Mouse (Mus musculus): ENCODE measurements around the gene Aurkb.
"Not testable (repeated sequence)": the region's sequence is repeated elsewhere in the genome, so short reads cannot be mapped to it uniquely, and the experiment has no call there.

Aurkb gene

GRCm38 (mm10) chr11:69081613-69082012 is 36.2 kb downstream of the Aurkb start:
- DNase-seq, result no peak

DNA sequence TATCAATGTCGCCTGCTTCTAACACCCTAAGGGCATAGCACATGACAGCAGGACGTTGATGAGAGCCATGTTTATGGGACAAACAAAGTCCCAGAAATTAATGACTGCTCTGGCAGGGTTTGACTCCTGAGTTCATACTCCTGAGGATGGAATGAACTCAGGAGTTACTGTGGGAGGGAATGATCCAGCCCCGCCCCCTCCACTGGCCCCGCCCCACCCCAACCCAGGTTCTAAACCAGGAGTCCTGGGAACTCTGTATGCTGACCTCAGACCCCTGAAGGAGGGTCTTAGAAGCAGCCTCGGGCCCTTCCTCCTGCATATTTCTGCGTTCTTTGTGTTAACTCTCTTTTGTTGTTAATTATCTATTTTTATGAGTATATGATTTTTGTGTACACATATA is 40.2 kb downstream of the Aurkb start:
- no peak for DNase-seq

DNA sequence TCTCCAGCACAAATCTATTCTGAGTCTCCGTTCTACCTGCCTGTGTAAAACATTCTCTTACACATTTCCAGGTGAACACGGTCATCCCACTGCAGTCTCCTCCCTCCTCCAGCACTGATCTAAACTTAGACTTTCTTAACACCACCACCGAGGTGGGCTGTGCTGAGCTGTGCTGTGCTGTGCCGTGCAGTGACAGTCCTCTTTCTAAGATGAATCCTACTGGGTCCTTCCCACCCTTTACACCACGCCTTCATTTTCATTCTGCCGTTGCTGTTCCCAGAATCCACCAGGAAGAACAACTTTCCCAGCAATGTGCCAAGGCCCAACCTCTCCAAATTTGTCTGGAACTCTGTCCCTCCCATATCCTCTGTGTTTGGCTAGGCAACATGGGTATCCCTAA is 40.9 kb downstream of the Aurkb start:
- DNase-seq, result no peak

GRCm38 (mm10) chr11:69087082-69087481 is 41.6 kb downstream of the Aurkb start:
- DNase-seq, result no peak

DNA sequence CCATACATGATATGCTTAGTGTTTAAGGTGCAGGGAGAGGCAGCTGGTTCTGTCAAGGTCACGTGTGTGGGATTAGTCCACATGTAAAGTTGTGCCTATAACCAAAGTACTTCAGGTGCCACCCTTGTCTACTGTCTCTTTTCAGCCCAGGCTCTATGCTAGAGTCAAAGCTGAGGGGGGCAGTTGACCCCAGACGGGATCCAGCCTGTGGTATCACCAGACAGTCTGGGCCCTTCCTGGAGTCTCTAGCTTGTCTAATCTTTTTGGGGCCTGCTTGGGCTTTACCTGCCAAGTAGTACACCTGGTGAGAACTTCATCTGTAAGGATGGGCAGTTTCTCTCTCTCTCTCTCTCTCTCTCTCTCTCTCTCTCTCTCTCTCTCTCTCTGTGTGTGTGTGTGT is 42.1 kb downstream of the Aurkb start:
- no peak for DNase-seq

DNA sequence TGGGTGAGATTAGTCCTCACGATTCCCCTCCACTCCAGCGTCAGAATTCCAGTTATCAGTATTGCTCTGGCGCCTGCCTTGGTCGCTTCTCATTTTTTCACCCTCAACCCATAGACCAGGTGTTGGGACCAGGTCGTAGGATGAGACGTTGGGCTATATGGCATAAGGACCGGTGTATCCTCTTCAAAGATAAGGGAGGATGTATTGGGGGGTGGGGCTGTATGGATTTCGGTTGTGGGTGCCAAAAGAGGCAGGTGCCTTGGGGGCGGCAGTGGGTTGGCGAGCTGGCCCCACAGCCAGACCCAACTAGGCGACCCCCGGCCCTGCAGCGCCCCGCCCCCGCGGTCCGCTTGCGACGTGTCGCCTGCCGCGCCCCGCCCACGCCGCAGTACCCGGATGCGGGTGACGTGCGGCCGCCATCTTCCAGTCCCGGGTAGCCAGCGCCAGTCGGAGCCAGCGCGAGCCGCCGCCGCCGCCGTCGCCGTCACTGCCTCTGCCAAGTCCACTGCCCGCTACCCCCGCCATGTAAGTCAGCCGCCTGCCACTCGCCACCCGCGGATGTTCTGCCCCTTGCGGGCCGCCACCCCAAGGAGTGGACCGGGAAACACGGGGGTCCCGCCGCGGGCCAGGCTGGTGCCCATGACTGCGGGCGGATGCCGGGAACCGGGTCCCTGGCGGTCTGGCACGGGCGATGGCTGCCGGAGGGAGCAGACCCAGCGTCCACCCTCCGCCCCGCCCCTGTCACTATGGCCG is 42.8 kb downstream of the Aurkb start, which contains the start of gene Vamp2:
Gene Vamp2, plus strand, starts transcription at position 388 of the 753 bp plus-strand sequence.
- peak; percentile 90 for DNase-seq

DNA sequence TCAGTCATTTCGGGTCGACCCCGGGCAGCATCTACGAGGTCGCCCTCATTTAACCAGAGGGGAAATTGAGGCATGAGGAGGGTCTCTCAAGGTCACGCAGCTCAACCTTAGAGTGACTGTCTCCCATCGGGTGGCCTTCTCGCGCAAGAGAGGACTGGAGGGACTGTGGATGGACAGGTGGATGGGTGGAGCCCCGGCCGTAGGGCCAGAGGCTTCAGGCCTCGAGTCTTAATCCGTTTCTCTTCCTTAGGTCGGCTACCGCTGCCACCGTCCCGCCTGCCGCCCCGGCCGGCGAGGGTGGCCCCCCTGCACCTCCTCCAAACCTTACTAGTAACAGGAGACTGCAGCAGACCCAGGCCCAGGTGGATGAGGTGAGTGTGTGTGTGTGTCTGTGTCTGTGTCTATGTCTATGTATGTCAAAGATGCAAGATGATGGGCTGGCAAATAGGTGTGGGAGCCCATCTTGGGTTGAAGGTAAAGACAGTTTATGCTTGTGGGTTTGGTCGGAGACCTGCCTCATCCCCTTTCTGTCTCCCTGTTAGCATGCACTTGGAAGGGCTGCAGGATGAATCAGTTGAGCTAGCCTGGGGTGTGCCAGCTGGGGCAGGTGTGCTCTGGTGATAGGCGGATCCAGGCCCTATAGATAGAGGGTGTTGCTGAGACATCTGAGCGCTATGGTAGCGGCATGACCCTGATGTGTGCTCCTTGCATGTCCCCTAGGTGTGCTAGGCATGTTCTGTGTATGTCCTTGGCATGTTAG is 43.6 kb downstream of the Aurkb start:
- DNase-seq, result no peak

DNA sequence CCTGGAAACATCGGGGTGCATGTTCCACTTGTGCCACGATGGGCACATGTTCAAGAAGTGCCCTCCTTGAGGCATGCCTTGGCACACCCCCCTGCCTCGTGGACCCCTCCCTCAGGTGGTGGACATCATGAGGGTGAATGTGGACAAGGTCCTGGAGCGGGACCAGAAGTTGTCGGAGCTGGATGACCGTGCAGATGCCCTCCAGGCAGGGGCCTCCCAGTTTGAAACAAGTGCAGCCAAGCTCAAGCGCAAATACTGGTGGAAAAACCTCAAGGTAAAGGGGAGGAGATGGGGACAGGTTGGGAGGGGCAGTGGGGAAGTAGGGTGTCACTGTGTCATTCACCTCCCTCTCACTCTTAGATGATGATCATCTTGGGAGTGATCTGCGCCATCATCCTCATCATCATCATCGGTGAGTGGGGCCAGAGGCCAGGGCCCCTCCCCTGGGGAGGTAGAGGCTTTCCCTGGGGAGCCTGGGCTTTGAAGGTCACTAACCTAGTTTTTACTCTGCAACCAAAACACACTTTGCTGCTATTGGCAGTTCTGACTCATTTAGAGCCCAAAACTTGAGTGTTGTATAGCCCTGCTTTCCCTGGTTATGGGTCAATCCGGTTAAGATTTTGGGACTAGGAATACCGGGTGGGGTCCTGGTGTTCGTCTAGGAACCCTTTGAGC is 44.3 kb downstream of the Aurkb start:
- DNase-seq, result no peak

GRCm38 (mm10) chr11:69090367-69090766 is 44.9 kb downstream of the Aurkb start:
- DNase-seq, result no peak

DNA sequence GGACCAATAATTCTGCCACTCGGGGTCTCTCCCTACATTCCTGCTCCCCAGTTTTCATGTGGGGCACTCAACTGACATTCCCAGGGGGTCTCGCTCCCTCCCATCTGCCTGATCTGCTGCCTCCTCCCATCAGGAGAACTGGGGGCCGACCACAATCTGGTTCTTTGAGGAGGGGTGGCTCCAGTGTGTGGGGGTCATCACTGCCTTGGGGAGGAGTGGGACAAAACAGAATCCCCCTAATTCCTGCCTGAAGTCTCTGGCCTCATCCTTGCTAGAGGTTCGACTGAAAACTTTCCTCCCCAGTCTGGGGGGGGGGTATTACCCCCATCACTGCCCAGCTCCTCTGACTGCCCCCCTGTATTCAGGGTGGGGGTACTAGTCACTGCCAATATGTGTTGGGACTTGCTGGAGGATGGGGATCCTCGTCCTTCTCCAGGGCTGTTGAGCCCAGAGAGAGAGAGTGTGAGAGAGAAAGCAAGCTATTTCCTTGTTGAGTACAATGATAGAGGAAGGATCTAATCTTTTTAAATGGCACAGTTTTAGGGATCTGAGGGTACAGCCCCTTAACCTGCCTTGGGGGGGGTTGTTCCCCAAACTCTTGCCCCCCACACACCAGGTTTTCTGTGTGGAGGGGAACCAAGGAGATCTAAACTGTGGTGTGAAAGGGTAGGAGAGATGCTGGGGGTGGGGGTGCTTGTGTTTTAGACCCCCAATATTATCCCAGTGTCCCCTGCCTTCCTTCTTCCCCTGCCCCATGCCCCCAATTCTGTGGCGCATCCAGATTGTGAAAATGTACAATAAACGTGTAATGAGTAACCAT is 46.3 kb downstream of the Aurkb start:
- no peak for DNase-seq

GRCm38 (mm10) chr11:69092386-69092751 is 46.9 kb downstream of the Aurkb start:
- DNase-seq, result peak; percentile 97

- DNase-seq, result peak; percentile 54
Observed at GRCm38 (mm10) chr11:69092871-69093270, 47.4 kb downstream of the Aurkb start.

GRCm38 (mm10) chr11:69093856-69094255 is 48.4 kb downstream of the Aurkb start:
- DNase-seq, result not testable (repeated sequence)

- peak; percentile 100 for DNase-seq
Observed at GRCm38 (mm10) chr11:69094697-69095429, 49.4 kb downstream of the Aurkb start, which contains the start of gene Per1. Gene Per1 (plus strand): TSS chr11:69095217.

DNA sequence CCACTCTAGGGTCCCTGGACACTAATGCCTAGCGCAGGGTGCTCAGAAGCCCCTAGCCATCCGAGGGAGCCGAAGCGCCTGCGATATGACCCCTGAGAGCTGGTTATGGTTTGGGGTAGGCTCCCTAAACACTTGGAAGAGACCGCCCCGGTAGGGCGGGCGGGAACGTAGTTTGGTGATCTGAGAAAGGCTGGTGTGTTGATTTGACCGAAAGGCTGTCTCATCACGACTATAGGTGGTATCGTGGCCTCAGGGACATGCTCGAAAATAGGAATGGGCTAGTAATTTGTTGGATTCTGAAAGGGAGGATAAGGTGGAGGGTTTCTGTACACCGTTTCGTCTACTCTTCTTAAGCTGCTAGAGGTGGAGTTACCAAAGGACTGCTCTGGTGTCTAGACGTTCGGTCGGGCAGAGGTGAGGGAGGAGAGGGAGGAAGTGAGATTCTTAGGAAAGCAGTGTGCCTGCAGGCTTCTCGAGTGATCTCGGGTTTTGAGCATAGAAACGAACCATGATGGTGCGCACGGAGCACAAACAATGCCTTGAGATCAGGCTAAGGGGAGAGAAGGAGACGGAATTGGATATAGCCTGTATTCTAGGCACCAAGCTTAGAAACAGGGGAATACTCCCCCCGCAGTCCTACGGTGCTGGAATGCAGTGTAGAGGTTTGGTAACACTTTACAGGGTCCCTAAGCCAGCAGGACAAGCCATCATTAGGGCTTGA is 50.2 kb downstream of the Aurkb start:
- peak; percentile 66 for DNase-seq

GRCm38 (mm10) chr11:69096360-69096986 is 51.0 kb downstream of the Aurkb start:
- DNase-seq, result no peak

DNA sequence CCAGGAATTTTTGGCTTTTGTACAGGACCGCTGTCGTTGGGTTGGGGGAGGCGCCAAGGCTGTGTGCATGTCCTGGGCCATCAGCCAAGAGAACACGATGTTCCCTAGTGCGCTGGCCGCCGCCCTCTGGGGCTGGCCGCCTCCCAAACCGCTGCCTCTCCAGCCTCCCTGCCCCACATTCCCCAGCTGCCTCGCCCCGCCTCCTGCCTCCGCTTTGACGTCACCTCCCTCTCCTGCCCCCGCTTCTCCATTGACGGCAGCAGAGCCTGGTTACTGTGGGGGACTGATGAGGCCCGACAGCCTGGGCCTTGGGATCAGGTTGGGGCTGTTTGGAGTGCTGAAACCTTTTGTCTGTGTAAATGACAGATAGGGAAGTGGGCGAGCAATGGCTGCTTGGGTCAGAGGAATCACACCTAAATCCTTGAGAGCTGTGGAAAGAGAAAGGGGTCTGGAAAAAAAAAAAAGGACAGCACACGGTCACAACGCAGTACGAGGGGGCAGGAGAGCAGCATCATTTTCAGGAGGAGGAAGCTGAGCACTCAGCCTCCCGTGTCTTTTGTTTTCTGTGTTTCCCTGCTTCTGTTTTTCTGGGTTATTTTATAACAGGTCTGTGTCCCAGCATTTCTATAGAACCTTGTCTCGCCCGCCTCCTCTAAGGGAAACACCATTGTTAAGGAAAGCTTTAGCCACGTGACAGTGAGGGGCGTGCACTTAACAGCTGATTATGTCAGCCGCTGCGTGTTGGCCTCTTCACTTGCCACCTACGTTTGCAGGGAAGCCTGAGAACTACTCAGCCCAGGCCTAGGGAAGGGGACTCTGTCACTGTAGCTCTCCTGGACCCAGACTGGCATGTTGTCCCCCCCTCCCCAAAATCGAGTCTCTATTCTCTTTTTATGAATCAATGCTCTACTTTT is 51.8 kb downstream of the Aurkb start:
- peak; percentile 100 for DNase-seq

GRCm38 (mm10) chr11:69098039-69098761 is 52.8 kb downstream of the Aurkb start:
- DNase-seq, result no peak

GRCm38 (mm10) chr11:69098762-69099091 is 53.3 kb downstream of the Aurkb start:
- DNase-seq, result peak; percentile 99

All from kidney, adult 9 months (tissue).